Comparison of ENCODE assay signal across 9 mouse cellular contexts in genomic region chr19:47526239-47526986, GRCm38 (mm10). TPM values are rescaled to one million over a fixed set of nuclear protein-coding genes. Genes with fewer than 3 reads are reported as not detected.
DNase-seq lines count a peak whose midpoint lies in the region; ATAC-seq lines count a peak whose summit lies in the region.
"Had no signal": no experiment of that assay in that cellular context is flagged by ENCODE, and none has a peak within 500 bp of the region (broad histone marks: within the 10 kb centered on the region; RNA-seq: fewer than 3 reads in every experiment).

No protein-coding gene starts in this region.

- no peaks in the 10 kb centered on the region for H3K27me3 ChIP-seq in embryonic facial prominence, embryonic 15.5 days
- H3K27me3 ChIP-seq in neural tube, embryonic 15.5 days (replicated peaks): no peaks in the 10 kb centered on the region

- ATAC-seq in embryonic facial prominence, embryonic 15.5 days (ENCODE audit: insufficient number of reproducible peaks, low FRiP score, low TSS enrichment, low read depth): peak; percentile 49; the same call in 1 of the 2 replicates
- ATAC-seq in megakaryocyte progenitor cell, adult 5-6 weeks (replicated peaks; ENCODE audit: poor library complexity): peak; percentile 47
- ATAC-seq in neural tube, embryonic 15.5 days (ENCODE audit: low FRiP score): no peak

- 53% methylated on average over 21 of the region's 21 CpGs for WGBS in embryonic facial prominence, embryonic 15.5 days
- 77% methylated on average over 21 of the region's 21 CpGs for WGBS in neural tube, embryonic 15.5 days

- peak; percentile 43 to 44 for DNase-seq in heart, adult 18-20 months
- DNase-seq in heart, postnatal 14 days: no peak
- peak; percentile 57 for DNase-seq in 3T3-L1 (ENCODE audit: low read depth, low spot score)
- DNase-seq in lung, postnatal 14 days: no peak
- DNase-seq in gastrocnemius, postnatal 4 days (ENCODE audit: low spot score in 2 of 2): no peak

- H3K4me3 ChIP-seq in embryonic facial prominence, embryonic 15.5 days (replicated peaks): no peak overlapping the region
- no peak overlapping the region for H3K4me3 ChIP-seq in neural tube, embryonic 15.5 days (replicated peaks)

- H3K9ac ChIP-seq in embryonic facial prominence, embryonic 15.5 days: no peak overlapping the region
- H3K9ac ChIP-seq in neural tube, embryonic 15.5 days (replicated peaks): no peak overlapping the region
- H3K9ac ChIP-seq: liver, embryonic 14.5 days had no signal

- H3K27ac ChIP-seq in embryonic facial prominence, embryonic 15.5 days (replicated peaks): peak overlapping the region; percentile 77
- H3K27ac ChIP-seq in neural tube, embryonic 15.5 days (replicated peaks): no peak overlapping the region
- H3K27ac ChIP-seq: liver, embryonic 14.5 days had no signal

- H3K4me1 ChIP-seq in embryonic facial prominence, embryonic 15.5 days: peaks cover 22% of the 10 kb centered on the region
- no peaks in the 10 kb centered on the region for H3K4me1 ChIP-seq in neural tube, embryonic 15.5 days

- H3K9me3 ChIP-seq in embryonic facial prominence, embryonic 15.5 days (replicated peaks): no peaks in the 10 kb centered on the region
- H3K9me3 ChIP-seq in neural tube, embryonic 15.5 days (replicated peaks): no peaks in the 10 kb centered on the region

- no peak overlapping the region for H3K4me2 ChIP-seq in embryonic facial prominence, embryonic 15.5 days (replicated peaks)
- no peak overlapping the region for H3K4me2 ChIP-seq in neural tube, embryonic 15.5 days

- intact Hi-C loops in heart, postnatal 14 days (cut with DNase I): no loop called here

- H3K36me3 ChIP-seq in embryonic facial prominence, embryonic 15.5 days: peaks cover 43% of the 10 kb centered on the region
- peaks cover 14% of the 10 kb centered on the region for H3K36me3 ChIP-seq in neural tube, embryonic 15.5 days

RNA-seq across cellular contexts. Expression of gene Stn1, which starts 10.9 kb away (rescaled TPM):
- total RNA-seq in heart, adult 18-20 months (2021): 10 to 100 TPM; 17.2 to 17.3 TPM
- total RNA-seq in heart, postnatal 14 days (2021): 10 to 100 TPM; 17.3 to 17.8 TPM
- polyA plus RNA-seq in embryonic facial prominence, embryonic 15.5 days (2015; fragmentation: Nextera tagmentation; extraction: Ambion mirVana): 51.3 and 53.6 TPM in 2 replicates
- 5.3 and 7.7 TPM in 2 replicates for total RNA-seq in megakaryocyte progenitor cell, adult 5-6 weeks (2015)
- total RNA-seq in megakaryocyte progenitor cell, adult 5-6 weeks (2017): 5.6 and 6.0 TPM in 2 replicates
- 27.2 and 31.9 TPM in 2 replicates for polyA plus RNA-seq in neural tube, embryonic 15.5 days (2015; fragmentation: Nextera tagmentation; extraction: Ambion mirVana)
- 10 to 100 TPM; 19.9 to 23.7 TPM for total RNA-seq in gastrocnemius, postnatal 4 days (2021)

RNA-seq across cellular contexts. Expression of gene Slk, which starts 53.1 kb away (rescaled TPM):
- 10 to 100 TPM; 72.8 to 83.3 TPM for total RNA-seq in heart, adult 18-20 months (2021)
- 100 to 1,000 TPM; 103 TPM for total RNA-seq in heart, postnatal 14 days (2021)
- polyA plus RNA-seq in embryonic facial prominence, embryonic 15.5 days (2015; fragmentation: Nextera tagmentation; extraction: Ambion mirVana): 10.4 and 14.1 TPM in 2 replicates
- 85.9 and 109 TPM in 2 replicates for total RNA-seq in megakaryocyte progenitor cell, adult 5-6 weeks (2015)
- 143 and 168 TPM in 2 replicates for total RNA-seq in megakaryocyte progenitor cell, adult 5-6 weeks (2017)
- 5.5 and 7.3 TPM in 2 replicates for polyA plus RNA-seq in neural tube, embryonic 15.5 days (2015; fragmentation: Nextera tagmentation; extraction: Ambion mirVana)
- 10 to 100 TPM; 47.5 to 58.6 TPM for total RNA-seq in gastrocnemius, postnatal 4 days (2021)

Comparison
In these comparisons a context has a peak if more than half of its experiments do, and no peak if none do; other contexts are left out.
1. DNase-seq: peak in heart, adult 18-20 months (2 of 2) and 3T3-L1 (single experiment); none in heart, postnatal 14 days (0 of 2), lung, postnatal 14 days (single experiment) and gastrocnemius, postnatal 4 days (0 of 2).